Mouse (Mus musculus) MN1 (cell line): ENCODE data around the gene Reln.

ENCODE experiments used
- DNase-seq: peaks from one replicate; pipeline ENCODE4 v3.0.0-alpha.2; 2016; ENCODE audit warnings: low spot score

Gene Reln

DNA sequence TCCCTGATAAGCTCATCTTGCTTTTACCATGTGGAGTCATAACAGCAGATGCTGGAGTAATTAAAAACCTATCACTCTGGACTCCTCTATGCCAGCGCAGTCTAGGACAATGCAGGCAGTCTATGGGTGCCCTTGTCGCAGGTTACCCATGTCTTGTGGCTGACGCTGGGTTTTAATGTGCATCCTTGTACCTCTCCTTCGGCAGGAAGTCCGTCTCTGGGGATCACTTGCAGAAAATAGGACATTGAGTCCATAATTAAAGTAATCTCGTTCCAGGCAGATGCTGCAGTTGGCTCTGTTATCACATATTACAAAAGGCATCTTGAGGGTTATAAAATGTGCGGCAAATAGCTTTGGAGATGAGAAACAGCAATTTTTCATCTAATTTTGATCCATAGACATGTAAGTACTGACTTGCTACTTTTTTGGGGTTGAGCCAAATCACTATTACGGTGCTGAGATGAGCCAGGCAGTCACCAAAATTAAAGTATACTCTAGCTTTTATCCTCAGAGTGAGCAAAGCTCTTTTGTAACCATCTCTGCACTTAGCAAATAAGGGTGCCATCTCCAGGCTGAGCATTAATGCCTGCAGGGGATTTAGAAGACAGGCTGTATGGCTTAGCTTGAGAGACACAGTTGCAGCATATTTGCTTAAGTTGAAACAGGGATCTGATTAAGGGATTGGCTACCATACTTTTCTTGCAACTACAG, 136.0 kb downstream of the Reln start:
- no peak for DNase-seq

DNA sequence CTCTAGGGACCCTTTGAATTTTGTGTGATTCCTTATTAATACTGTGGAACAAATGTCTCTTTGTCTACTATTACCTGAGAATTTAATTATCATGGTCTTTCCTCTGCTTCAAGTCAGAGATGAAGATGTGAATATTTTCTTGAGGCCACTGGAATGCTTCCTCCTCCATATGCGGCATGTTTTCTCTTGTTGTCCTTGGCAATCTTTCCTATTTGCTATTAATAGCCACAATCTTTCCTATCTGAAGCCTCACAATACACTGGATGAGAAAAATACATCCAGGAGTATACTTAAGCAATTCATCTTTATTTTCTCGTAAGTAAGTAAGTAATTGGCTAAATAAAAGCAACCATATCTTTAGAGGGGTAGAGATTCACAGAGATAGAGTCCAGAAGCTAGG, 146.6 kb downstream of the Reln start:
- DNase-seq: no peak

DNA sequence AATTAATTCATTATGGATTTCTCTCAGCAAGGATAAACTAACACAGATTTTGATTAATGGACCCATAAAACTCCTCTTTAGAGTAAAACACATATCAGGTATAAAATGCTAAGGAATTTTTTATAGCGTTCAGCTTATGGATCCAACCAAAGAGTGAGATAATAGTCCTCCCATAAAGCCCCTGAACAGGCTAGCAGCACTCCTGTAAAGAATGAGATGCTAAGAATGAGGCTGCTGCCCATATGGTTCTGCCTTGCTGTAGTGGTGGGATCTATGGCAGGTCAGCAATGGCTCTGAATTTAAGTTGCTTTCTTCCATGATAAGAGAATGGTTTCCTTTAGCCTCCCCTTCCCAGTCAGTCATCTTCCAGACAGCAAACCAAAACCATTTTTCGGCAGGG, 147.6 kb downstream of the Reln start:
- DNase-seq: no peak

DNA sequence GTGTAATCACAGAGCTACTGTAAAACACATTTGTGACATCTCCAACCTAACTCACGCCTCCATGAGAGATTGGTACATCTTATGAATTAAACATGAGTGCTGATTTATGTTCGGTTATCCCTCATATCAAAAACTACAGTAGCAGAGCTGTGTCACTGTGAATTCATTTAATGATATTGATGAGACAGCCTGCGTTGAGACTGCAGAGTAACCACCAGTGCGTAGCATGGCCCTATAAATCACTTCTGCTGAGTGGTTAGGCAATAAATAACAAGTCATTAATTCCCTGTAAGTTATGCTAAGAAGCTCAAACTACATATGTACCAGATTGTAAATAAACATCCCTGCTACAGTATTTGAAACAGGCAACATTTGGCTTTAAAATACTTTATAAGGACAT, 148.0 kb downstream of the Reln start:
- no peak for DNase-seq

DNA sequence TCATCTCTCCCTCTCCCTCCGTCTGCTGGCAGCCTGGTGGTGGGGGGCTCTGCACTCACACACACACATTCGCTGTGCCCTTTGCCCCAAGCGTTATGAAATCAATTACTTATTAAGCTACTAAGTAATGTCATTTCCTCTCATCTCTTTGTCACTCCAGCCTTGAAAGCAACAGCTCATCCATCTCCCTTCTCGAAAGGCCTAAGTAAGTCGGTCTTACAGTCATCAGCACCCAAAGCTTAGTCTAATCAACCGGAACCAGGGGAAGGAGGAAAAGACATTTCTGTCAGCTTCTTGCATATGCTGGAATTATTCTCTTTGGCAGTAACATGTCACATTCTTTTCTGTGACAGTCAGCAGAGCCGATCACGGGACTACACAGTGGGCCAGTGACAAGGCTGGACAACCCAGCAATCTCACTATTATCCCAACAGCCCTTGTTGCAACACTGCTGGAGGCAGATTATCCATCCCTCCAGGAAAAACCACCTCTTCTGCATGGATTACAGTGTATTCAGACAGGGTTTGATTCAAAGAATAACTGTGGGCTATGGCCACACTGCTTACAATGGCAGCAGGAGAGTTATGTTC, 149.1 kb downstream of the Reln start:
- no peak for DNase-seq

DNA sequence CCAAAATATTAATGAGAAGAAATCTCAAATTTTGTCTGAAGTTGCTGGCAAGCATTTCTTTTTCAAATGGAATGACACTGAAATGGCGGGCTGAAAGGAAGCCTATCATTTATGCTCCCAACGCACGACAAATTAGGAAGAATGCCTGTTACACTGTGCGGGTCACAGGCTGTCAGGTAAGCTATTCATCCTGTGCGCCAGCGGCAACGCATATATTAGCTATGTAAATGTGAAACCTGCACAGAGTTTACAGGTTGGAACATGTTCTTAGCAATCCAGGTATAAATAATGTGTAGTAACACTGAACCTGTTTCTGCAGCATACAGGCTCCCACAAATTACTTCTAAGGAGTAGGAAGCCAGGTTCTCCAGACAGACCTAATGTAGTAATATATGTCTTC, 152.7 kb downstream of the Reln start:
- no peak for DNase-seq

DNA sequence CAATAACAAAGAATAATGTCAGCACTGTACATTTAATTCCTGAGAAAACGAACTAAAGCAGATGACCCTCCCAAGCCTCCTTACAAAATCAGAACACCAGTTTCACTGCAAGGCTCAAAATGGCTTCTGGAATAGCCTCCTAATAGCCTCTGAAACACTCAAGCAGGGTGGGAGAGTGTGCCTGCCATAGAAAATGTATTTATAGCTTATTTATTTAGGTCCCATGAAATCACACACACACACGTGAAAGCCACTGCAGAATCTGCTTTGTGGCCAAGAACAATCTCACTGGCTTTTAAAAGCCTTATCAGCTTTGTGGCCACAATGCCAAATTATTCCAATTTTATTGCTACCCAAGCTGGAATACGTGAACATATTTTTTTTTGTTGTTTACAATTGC, 154.2 kb downstream of the Reln start:
- DNase-seq: no peak

DNA sequence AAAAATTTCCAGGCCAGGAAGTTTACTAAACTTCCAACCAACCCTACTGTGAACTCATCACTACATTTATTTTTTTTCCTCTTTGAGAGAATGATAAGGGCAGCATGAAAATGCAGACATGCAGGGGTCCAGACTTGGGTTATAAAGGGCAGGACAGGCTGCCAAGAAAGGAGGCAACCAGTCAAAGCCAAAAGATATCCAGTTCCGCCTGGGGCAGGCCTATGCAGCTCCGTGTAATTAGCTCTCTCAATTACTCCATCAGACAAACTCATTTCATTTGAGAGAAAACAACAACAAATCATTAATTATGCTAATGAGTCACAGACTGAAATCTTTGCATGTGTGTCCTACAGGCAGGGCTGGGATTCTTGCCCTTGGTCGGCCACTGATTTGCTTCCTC, 156.9 kb downstream of the Reln start:
- DNase-seq: no peak

DNA sequence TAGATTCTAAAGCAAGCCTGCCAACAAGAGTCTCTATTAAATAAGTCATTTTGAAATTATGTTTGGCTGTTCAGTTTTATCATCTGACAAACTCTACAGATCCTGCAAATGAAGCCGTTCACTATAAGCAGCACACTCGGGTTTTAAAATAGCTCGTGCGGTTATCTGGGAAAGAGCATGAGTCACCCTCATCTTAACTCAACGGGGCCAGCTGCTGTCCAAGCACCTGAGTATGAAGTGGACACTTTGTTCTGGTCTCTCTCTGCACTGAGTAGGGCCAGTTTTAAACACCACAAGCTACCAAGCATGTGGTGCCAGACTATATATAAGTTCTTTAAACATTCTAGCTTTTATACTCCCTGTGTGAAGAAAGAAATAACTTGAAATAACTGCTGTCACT, 168.0 kb downstream of the Reln start:
- DNase-seq: no peak

DNA sequence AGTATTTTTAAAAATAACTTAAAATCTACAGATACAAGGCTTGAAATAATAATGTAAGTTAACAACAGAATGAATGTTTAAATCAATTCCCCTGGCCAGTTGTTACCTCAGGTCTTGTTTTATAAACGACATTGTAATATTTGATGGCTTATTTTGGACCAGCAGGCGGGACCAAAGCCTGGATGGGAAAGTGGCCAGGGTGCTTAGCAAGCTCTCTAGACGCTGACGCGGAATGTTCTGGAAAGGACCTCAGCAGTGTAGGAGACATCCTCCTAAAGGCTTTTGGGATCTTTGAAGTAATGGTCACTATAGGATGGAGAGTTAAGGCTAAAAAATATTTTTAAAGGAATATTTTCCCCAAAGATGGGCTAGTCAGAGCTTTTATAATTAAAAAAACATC, 173.2 kb downstream of the Reln start:
- no peak for DNase-seq

DNA sequence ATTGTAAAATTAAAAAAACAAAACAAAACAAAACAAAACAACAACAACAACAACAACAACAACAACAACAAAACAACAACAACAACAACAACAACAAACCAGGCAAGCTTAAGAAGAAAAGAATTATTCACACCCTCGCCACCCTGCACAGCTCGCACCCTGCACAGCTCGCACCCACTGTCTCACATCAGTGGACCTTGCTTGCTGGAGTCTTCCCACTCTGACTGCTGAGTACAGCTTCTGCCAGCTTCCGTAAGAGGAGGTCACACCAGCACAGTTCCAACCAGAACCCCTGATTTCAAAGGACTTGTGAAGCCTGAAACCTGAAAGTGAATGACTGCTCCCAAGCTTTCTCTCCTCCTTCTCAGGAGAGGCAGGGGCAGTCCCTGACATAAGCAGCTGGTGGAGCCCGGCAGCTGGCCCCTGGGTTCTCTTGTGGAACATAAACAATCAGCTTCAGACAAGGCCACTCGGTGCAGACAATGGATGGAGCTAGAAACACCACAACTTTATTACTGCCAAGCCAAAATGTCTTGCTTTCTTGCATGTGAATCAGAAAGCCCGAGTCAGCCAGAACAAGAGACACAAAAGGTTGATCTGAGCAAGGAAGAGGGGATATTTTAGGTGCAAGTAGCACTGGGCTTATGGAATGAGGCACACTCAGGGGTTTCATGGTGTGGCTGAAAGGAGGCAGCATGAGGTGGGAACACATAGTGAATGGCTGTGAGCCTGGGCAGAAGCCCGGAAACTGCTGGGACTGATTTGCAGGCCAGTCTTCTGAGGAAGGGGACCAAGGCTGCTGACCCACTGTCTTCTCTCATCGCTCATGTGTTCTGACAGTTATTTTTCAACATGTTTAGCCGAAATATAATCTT, 180.2 kb downstream of the Reln start:
- no peak for DNase-seq

DNA sequence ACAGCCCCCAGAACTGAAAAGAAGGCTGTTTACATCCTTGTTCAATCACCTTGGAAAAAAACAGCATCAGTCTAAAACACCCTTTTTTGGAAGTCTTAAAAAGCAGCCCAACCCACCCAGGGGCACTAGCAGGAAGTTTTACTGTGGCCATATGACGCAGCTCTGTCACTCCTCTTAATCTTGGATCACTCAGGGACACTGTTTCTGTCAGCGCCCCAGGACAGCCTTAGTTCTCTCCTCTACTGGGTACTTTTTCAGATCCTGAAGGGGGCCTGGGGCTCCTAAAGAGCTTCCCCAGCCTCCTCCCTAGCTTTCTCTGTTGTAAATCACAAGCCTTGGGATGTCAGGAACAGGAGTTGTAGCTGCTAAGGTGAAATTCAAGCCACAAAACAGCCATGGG, 183.6 kb downstream of the Reln start:
- DNase-seq: no peak

DNA sequence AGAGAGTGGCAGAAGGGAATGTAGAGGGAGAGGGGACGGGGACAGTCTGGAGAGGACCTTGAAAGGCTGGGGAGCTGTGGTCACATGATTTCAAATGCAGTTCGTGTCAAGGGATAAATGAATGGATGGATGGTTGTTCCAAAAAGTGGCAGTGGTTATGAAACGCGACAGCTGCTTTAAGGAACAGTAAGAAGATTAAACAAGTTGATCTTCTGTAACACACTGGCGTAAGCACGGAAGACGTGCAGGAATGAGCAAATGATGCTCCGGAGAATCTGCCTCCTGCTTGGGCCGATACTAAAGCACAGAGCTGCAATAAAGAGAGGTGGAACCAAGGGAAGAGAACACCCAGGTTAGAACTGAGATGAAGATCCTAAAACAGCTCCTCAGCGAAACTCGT, 185.7 kb downstream of the Reln start:
- DNase-seq: no peak

DNA sequence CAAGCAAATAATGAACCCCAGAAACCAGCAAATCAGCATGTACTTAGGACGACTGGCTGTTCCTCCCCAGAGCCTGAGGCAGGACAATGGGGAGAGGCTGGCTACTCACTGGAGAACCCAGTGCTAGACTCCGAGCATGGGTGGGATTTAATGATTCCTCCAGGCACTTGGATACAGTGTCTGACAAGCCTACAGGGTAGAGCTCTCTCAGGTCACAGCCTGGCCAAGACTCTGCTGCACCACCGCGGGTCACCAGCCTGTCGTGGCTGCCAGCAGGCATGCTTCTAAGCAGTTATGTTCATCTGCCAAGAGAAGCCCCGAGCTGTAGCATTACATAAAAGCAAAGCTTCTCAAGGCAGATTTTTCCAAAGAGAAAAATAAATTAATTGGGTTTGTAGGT, 190.9 kb downstream of the Reln start:
- no peak for DNase-seq

DNA sequence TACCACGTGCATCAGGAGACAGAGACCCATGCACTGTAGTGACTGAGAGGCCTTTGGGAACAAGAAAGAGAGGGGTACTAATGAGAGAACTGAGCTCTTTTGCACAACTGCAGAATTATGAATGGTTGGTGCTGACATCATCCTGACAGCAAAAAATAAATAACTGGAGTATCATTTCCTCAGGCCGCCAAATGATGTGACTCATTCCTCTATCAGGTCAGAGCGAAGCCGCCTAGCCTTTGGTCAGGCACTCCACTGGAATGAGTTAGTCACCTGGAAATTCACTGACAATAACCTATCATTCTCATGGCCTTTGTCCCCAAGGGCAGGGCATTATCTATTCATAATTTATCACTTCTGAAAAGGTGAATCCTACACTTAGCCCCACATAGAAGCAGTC, 202.7 kb downstream of the Reln start:
- no peak for DNase-seq

DNA sequence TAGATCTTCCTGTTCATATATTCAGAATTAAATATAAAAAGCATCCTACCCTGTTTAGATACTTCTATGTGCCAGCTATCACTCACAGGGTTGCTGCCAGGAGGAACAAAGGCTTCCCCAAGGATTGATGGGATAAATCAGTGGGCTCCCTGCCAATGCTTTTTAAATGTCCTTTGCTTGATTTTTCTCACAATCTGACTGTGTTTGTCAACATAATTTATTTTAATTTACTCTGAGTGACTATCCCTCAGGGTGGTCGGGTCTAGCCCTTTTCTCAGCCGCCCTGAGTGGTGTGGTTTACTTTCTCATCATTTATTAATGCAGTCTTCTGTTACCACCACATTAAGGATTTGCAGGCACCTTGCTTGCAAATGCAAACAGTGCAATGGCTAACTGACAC, 205.5 kb downstream of the Reln start:
- no peak for DNase-seq

DNA sequence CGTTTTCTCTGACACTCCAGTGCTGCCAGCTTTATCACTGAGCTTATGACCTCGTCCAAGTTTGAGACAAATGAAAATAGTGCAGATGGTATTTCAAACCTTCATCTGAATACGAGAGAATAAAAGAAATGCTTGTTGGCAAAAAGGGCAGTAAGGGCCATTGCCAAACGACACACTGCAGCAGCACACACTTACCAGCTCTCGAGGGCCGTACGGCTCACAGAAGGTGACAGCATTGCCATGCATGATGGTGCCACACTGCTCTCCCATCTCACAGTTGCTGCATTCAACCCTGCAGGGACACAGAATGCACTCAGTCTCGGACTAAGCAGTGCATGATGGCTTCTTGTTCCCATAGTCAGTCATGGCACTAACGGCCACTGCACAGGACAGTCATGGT, 210.1 kb downstream of the Reln start:
- DNase-seq: no peak

DNA sequence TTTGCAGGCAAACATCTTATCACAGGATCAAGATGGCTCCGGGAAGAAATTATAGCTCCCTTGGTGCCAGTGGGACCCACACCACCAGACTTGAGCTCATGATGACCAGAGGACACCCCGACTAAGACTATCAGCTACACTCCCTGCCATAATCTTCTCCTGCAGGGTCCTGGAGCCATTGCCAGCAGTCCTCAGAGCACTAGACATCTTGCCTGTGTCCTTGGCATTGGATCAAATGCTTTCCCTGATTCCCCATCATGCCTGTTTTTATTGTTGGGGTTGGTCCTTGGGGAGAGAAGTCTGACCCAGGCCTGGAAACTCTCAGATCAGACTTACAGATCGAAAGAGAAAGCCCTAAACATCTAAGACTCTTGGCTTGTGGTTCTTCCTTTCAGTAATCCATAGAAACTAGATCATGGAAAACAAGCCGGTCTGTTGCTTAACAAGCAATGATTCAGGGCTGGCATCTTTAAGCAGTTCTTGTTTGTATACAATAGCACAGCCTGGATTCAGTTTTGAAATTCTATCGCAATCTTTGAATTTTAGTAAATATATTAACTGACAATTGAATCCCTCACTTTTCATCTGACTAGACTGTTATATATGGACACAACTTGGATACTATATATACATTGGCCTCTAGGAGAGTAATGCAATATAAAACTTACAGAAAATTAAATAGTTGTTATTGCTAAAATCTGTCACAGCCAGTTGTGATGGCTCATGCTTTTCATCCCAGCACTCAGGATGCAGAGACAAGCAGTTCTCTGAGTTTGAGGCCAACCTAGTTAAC, 212.6 kb downstream of the Reln start:
- DNase-seq: no peak

DNA sequence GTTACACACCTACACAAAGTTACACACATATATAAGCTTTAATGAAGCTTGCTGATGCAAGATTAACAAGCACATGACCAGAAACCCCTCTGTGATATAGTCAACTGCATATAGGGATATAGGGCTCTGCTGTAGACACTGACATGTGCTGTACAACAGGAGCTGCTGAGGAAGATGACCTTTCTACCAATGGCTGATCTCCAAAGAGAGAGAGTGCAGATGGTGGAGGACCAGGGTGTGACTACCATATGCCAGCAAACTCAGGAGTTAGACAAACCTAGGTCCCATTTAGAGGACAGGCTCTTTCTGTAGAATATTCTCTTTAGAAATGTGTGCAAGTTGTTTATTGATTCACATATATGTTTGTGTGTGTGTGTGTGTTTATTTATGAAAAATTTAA, 216.9 kb downstream of the Reln start:
- DNase-seq: no peak

DNA sequence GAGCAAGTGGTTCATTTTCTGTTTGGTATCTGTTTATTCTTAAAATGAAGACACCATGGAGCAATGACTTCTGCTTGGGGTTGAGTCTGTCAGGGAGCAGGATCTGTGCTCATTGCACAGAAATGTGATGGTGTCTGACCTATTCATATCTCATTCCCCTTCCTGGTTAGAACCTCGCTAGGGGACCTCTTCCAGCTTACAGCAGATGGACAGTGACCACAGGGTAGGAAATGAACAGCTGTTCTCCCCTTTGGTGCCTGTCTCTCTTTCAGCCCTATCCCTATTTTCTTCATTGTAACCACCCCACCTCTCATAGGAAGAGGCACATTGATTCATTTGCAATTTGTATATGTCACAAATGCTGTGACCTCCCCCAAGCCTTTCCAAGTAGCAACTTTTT, 225.2 kb downstream of the Reln start:
- no peak for DNase-seq

DNA sequence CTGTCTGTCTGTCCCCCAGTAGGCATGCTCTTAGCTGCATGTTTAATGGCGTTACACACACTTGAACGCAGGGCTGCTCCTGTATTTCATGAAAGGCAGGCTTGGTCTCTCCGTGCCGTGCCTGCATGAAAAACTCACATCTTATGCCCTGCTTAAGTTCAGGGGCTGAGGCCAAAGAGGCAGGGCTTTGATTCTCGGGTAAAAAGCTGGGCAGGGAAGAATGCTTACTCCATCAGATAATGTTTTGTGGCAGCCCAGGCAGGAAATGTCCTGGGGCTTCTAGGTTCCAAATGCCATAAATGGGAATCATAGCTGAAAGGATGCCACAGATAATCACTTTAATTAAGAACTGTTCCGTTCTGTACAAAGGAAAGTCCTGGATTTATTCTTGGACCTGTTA, 226.0 kb downstream of the Reln start:
- no peak for DNase-seq

DNA sequence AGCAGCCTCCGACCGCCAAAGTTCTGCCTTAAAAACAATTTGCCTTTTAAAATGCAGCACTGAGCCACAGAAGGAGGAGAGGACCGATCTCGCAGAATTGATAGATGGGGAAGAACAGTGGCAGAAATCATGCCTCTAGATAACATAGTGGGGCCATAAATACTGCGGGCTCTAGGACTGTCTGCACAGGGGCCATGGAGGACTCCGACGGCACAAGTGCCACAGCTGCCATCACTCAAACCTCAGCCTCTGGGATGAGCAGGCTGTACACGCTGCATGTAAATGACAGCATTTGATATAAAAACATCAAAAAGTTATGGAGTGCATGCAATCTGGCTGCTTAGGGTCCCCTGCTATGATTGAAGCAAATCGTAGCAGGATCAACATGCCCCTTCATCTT, 227.6 kb downstream of the Reln start:
- no peak for DNase-seq
